Mouse (Mus musculus) G1E (cell line): Measurements from ENCODE around the gene Nkx2-3. TPM values are rescaled to one million over a fixed set of nuclear protein-coding genes. Genes with fewer than 3 reads are reported as not detected.

Source experiments
- ATAC-seq: 2 replicates; pipeline ENCODE4 v1.8.0; 2016; ENCODE audit warnings: mild to moderate bottlenecking; ENCODE audit not compliant: insufficient number of reproducible peaks, poor library complexity, low FRiP score, severe bottlenecking; ENCODE audit errors: extremely low read depth
- DNase-seq: peaks from one replicate; pipeline ENCODE4 v3.0.0; 2012; ENCODE audit warnings: low spot score
- H3K27me3 ChIP-seq: 2 replicates; pipeline ENCODE4 v1.6.1; 2012; ENCODE audit warnings: mild to moderate bottlenecking, low read length, inconsistent platforms; ENCODE audit not compliant: insufficient read depth
- H3K36me3 ChIP-seq: replicated peaks from 2 replicates; pipeline ENCODE3; 2012; ENCODE audit warnings: mild to moderate bottlenecking, inconsistent platforms
- H3K4me1 ChIP-seq: 2 replicates; pipeline ENCODE4 v1.6.1; 2012; ENCODE audit warnings: low read depth, low read length, inconsistent platforms, mixed read lengths; ENCODE audit not compliant: insufficient read depth
- H3K4me3 ChIP-seq: 2 replicates; pipeline ENCODE4 v1.5.1; 2012; ENCODE audit warnings: low read depth, mild to moderate bottlenecking, inconsistent platforms, low read length, moderate library complexity, mixed read lengths
- H3K9me3 ChIP-seq: replicated peaks from 2 replicates; pipeline ENCODE4 v1.6.1; 2012; ENCODE audit warnings: inconsistent platforms
- CTCF ChIP-seq: IDR thresholded peaks from 2 replicates; pipeline ENCODE4 v1.5.1; 2012; ENCODE audit warnings: low read depth, low read length, inconsistent platforms, mixed read lengths
- GATA1 ChIP-seq: IDR thresholded peaks from 2 replicates; pipeline ENCODE4 v1.6.1; 2012; ENCODE audit warnings: borderline replicate concordance, low read length, inconsistent platforms, mixed read lengths
- GATA2 ChIP-seq: IDR thresholded peaks from 2 replicates; pipeline ENCODE4 v1.6.1; 2012; ENCODE audit warnings: low read depth, low read length, inconsistent platforms, borderline replicate concordance
- POLR2AphosphoS5 ChIP-seq: IDR thresholded peaks from 2 replicates; pipeline ENCODE4 v1.6.1; 2012; ENCODE audit warnings: low read depth, low read length, inconsistent platforms; ENCODE audit not compliant: insufficient replicate concordance
- TAL1 ChIP-seq: conservative IDR thresholded peaks from 2 replicates; pipeline ENCODE4 v1.6.1; 2012; ENCODE audit warnings: low read depth, low read length, inconsistent platforms, mixed read lengths
- polyA plus RNA-seq: library from polyadenylated mRNA; stranded (reverse); fragments of >175 nt; gene quantifications from 2 replicates; pipeline ENCODE4 v1.2.3, GENCODE M21; 2012
- total RNA-seq, 2 experiments: library from RNA; stranded (forward) in 1 of 2; stranded (reverse) in 1 of 2; fragments of 200-1000 nt in 1 of 2; fragments of >200 nt in 1 of 2; fragmentation: Nextera tagmentation in 1 of 2; gene quantifications; 2 replicates each; pipeline ENCODE4 v1.2.3; 2014 to 2017

Gene Nkx2-3
- total and polyA plus RNA-seq, 3 experiments, result 0.05 TPM; not detected in 2

DNA sequence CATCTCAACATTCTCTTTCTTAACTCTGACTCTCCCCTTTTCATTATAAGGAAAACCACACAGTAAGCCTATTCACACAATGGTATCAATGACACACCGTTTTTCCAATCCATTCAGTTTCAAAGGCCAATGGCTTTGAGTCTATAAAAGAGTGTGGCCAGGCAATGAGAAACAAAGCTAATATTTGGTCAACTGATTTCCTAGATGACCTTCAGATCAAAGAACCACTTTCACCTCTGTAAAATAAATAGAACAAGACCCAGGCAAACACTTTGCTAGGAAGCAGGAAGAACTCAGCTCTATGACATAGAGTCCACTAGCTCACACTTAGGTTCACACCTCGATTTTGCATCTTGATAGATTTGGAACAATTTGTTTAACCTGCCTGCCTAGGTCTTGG lies 30.9 kb upstream of the Nkx2-3 start:
- DNase-seq, result no peak
- Histone ChIP-seq H3K9me3 (no peaks in the 10 kb centered on the region), H3K4me1 (no peaks in the 10 kb centered on the region), H3K4me3 (no peak overlapping the region), H3K36me3 (no peaks in the 10 kb centered on the region), H3K27me3 (peaks cover 9% of the 10 kb centered on the region; the same call in 1 of the 2 replicates)
- ATAC-seq, result no peak
- no peak for TF ChIP-seq POLR2AphosphoS5
- TF ChIP-seq CTCF, result no peak
- TF ChIP-seq GATA2, result no peak
- TF ChIP-seq TAL1, result no peak
- TF ChIP-seq GATA1, result no peak

DNA sequence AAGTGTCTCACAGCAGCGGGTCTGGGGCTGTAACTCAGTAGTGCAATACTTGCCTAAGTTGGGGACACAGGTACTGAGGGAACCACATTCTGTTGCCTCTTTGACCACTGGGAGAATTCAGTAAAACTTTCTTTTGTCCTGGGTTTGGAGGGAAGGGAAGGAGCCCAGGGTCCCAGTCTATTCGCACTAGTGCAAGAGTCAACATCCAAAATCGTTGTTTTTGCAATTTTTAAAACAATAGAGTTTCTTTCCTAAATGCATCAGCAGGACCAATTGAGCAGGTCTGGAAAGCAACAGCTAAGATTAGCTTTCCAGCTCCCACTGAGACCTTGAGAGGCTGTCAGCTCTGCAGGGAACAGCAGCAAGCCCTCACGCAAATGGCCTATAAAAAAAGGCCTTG lies 28.9 kb upstream of the Nkx2-3 start:
- DNase-seq (no peak), ATAC-seq (no peak)
- TF ChIP-seq CTCF, result no peak
- no peak for TF ChIP-seq GATA2
- H3K4me1 ChIP-seq, result no peaks in the 10 kb centered on the region
- H3K27me3 ChIP-seq, result peaks cover 9% of the 10 kb centered on the region; the same call in 1 of the 2 replicates
- H3K36me3 ChIP-seq, result no peaks in the 10 kb centered on the region
- no peak overlapping the region for H3K4me3 ChIP-seq
- H3K9me3 ChIP-seq, result no peaks in the 10 kb centered on the region

DNA sequence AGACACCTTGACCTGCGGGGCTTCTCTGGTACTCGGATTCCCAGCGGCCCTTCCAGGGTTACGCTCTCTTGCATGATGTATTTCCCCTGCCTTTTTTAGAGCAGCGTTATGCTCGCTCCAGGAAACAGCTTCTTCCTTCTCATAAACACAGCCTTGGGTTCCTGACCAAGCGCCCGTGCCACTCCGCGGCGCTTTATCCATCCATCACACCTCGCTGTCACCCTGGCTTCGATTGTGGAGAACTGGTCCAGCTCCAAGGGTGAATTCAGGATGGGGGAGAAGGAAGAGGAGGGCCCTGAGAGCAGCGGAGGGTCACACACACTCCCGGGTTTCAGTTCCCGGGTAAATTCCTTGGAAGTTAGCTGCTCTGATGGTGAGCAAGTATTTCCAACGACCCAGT lies 28.5 kb upstream of the Nkx2-3 start:
- H3K4me3 ChIP-seq, result no peak overlapping the region
- no peaks in the 10 kb centered on the region for H3K36me3 ChIP-seq
- TF ChIP-seq CTCF, result no peak
- no peaks in the 10 kb centered on the region for H3K9me3 ChIP-seq
- DNase-seq, result no peak
- ATAC-seq, result no peak
- no peaks in the 10 kb centered on the region for H3K4me1 ChIP-seq
- peaks cover 9% of the 10 kb centered on the region; the same call in 1 of the 2 replicates for H3K27me3 ChIP-seq

DNA sequence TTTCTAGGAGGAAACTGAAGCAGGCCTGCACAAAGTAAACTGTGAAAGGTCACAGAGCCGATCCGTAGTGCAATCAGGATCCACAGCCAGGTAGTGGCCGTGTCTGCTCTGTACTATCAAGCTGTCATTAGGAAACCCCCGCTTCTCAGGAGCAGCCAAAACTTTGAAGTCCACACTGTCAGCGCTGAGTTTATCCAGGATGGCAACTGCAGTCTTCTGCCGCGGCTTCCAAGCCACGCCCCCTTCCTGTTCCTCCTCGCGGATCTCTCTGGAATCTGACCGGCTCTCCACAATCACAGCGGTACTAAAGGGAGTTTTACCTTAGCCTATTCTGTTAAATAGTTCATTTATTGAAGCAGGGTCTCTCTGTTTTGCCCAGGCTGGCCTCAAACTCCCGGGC lies 27.3 kb upstream of the Nkx2-3 start:
- Histone ChIP-seq H3K9me3 (no peaks in the 10 kb centered on the region), H3K36me3 (no peaks in the 10 kb centered on the region), H3K4me3 (no peak overlapping the region), H3K4me1 (no peaks in the 10 kb centered on the region), H3K27me3 (peaks cover 4% of the 10 kb centered on the region; the same call in 1 of the 2 replicates)
- DNase-seq, result no peak
- ATAC-seq, result no peak
- TF ChIP-seq GATA2 (no peak), TAL1 (no peak), CTCF (no peak), POLR2AphosphoS5 (no peak), GATA1 (no peak)

DNA sequence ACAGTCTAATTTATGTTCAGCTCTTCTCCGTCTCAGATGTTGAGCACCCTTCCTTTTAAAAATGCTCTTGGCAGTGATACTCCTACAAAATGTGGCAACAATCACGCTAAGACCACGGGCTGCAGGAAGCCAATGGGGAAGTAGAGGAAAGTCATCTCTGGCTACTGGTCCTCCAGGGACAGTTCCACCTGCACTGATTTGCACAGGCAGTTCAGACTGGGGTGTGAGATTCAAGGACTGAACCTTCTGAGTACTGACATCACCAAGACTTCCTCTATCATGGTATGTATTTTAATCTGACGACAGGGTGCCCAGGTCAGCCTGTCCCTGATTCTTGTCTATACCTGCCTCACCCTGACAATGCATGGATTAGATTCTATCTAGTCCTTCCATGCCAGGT lies 20.1 kb upstream of the Nkx2-3 start:
- no peak for TF ChIP-seq TAL1
- TF ChIP-seq GATA1, result no peak
- TF ChIP-seq GATA2, result no peak
- no peak for TF ChIP-seq CTCF
- TF ChIP-seq POLR2AphosphoS5, result no peak
- no peaks in the 10 kb centered on the region for H3K9me3 ChIP-seq
- no peak for DNase-seq
- H3K27me3 ChIP-seq, result peaks cover 17% of the 10 kb centered on the region
- no peaks in the 10 kb centered on the region for H3K36me3 ChIP-seq
- H3K4me3 ChIP-seq, result no peak overlapping the region
- ATAC-seq, result no peak
- no peaks in the 10 kb centered on the region for H3K4me1 ChIP-seq

DNA sequence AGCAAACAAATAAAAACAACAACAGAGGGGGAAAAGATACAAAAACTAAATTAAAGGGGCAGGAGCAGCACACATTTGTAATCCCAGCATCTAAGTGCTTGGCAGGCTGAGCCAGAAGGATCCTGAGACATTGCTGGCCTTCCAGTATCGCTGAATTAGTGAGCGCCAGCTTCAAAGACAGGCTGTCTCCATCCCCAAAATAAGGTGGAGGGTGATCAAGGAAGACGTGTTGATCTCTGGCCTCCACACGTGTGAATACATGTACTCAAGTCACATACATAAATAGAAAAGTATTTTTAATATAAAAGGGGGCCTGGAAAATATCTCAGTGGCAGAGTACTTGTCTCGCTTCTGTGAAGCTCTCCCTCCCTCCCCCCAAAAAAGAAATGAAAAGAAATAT lies 15.1 kb upstream of the Nkx2-3 start:
- Histone ChIP-seq H3K36me3 (no peaks in the 10 kb centered on the region), H3K27me3 (peaks cover 52% of the 10 kb centered on the region)

More for the DNA sequence above, 15.1 kb upstream of the Nkx2-3 start:
- Histone ChIP-seq H3K4me3 (no peak overlapping the region), H3K4me1 (no peaks in the 10 kb centered on the region), H3K9me3 (no peaks in the 10 kb centered on the region)
- no peak for DNase-seq
- no peak for TF ChIP-seq GATA1
- no peak for TF ChIP-seq TAL1
- TF ChIP-seq POLR2AphosphoS5, result no peak
- no peak for TF ChIP-seq GATA2
- no peak for TF ChIP-seq CTCF
- no peak for ATAC-seq
